Mouse (Mus musculus) ES-Bruce4 (cell line): ENCODE measurements around the gene Dnajb14. TPM values are rescaled to one million over a fixed set of nuclear protein-coding genes. Genes with fewer than 3 reads are reported as not detected.
"Not testable (repeated sequence)": the region's sequence is repeated elsewhere in the genome, so short reads cannot be mapped to it uniquely, and the experiment has no call there.

Experiments
- H3K27ac ChIP-seq: 2 replicates; pipeline ENCODE4 v1.5.1; 2012; ENCODE audit warnings: low read length, inconsistent platforms; ENCODE audit not compliant: insufficient read depth
- H3K27me3 ChIP-seq: 2 replicates; pipeline ENCODE4 v1.6.1; 2012; ENCODE audit warnings: mild to moderate bottlenecking, low read length, inconsistent platforms; ENCODE audit not compliant: control insufficient read depth, poor library complexity, insufficient read depth, severe bottlenecking
- H3K36me3 ChIP-seq: 2 replicates; pipeline ENCODE4 v1.6.1; 2012; ENCODE audit warnings: inconsistent platforms, mild to moderate bottlenecking, low read length, moderate library complexity; ENCODE audit not compliant: control insufficient read depth, poor library complexity, insufficient read depth, severe bottlenecking
- H3K4me1 ChIP-seq: one replicate; pipeline ENCODE4 v1.8.1; 2011; ENCODE audit warnings: low read length; ENCODE audit not compliant: control insufficient read depth, insufficient read depth
- H3K4me3 ChIP-seq: 2 replicates; pipeline ENCODE4 v1.5.1; 2011; ENCODE audit warnings: low read depth, mild to moderate bottlenecking, low read length
- H3K9ac ChIP-seq: 2 replicates; pipeline ENCODE4 v1.6.1; 2012; ENCODE audit warnings: low read depth, mild to moderate bottlenecking, inconsistent platforms; ENCODE audit not compliant: poor library complexity, severe bottlenecking
- H3K9me3 ChIP-seq: replicated peaks from 2 replicates; pipeline ENCODE4 v1.6.1; 2012; ENCODE audit warnings: mild to moderate bottlenecking, low read length, inconsistent platforms; ENCODE audit not compliant: control insufficient read depth, poor library complexity, insufficient read depth, severe bottlenecking
- CTCF ChIP-seq: IDR thresholded peaks from one replicate; pipeline ENCODE4 v1.8.1; 2011; ENCODE audit warnings: low read depth, low read length
- EP300 ChIP-seq: IDR thresholded peaks from 2 replicates; pipeline ENCODE4 v1.6.1; 2011; ENCODE audit warnings: low read depth, low read length; ENCODE audit not compliant: insufficient read depth
- POLR2A ChIP-seq: IDR thresholded peaks from one replicate; pipeline ENCODE4 v1.8.1; 2011; ENCODE audit warnings: low read length; ENCODE audit not compliant: insufficient read depth
- polyA plus RNA-seq: library from polyadenylated mRNA; stranded (reverse); fragments of >200 nt; gene quantifications from 2 replicates; pipeline ENCODE4 v1.2.4, GENCODE M21; 2011; ENCODE audit warnings: low read depth; ENCODE audit not compliant: missing spikeins, insufficient read depth, insufficient read length

The Dnajb14 gene
- polyA plus RNA-seq, 1 experiment = 9.3 TPM

DNA sequence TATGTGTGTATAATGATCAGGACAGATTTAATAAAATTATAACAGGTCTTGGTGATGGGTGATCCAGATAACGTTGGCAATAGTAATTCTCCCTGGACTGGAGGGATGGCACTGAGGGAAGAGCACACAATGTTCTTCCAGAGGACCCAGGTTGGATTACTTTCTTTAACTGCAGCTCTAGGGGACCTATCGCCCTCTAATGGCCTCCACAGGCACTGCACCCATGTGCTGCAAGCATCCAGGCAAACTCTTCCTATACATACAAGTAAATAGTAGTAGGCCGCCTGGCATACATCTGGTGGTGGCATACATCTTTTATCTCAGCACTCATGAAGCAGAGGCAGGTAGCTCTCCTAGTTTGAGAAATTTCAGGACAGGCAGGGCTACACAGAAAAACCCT, 27.7 kb downstream of the Dnajb14 start:
- no peaks in the 10 kb centered on the region for H3K4me1 ChIP-seq
- no peak overlapping the region for H3K27ac ChIP-seq
- TF ChIP-seq CTCF (peak; percentile 82), EP300 (no peak), POLR2A (no peak)
- H3K4me3 ChIP-seq = no peak overlapping the region
- no peaks in the 10 kb centered on the region for H3K27me3 ChIP-seq
- H3K9me3 ChIP-seq = no peaks in the 10 kb centered on the region
- H3K9ac ChIP-seq = no peak overlapping the region
- H3K36me3 ChIP-seq = no peaks in the 10 kb centered on the region

GRCm38 (mm10) chr3:137896386-137896785, 28.9 kb downstream of the Dnajb14 start:
- no peaks in the 10 kb centered on the region for H3K4me1 ChIP-seq
- H3K4me3 ChIP-seq = no peak overlapping the region
- no peak overlapping the region for H3K9ac ChIP-seq
- no peaks in the 10 kb centered on the region for H3K27me3 ChIP-seq
- no peak overlapping the region for H3K27ac ChIP-seq
- TF ChIP-seq EP300 (no peak), POLR2A (no peak), CTCF (no peak)
- no peaks in the 10 kb centered on the region for H3K36me3 ChIP-seq
- H3K9me3 ChIP-seq = no peaks in the 10 kb centered on the region

DNA sequence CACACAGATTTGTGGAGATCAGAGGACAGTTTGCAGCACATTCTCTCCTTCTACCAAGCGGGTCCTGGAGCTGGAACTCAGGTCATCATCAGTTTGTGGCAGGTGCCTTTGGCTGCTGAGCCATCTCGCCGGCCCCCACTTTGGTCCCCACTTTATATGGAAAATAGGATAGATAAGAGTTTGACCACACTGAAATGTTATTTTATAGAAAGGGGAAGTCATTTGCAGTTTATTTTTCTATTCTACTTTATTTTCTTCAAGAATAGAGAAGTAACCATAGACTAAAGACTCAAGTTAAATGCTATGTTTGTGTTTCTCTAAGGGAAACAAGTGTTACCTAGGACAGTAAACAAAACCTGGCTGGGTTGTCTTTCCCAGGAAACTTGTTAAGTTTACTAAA, 29.4 kb downstream of the Dnajb14 start:
- TF ChIP-seq EP300 (no peak), POLR2A (no peak), CTCF (no peak)
- Histone ChIP-seq H3K36me3 (no peaks in the 10 kb centered on the region), H3K27me3 (no peaks in the 10 kb centered on the region), H3K4me1 (no peaks in the 10 kb centered on the region), H3K4me3 (no peak overlapping the region), H3K9me3 (no peaks in the 10 kb centered on the region), H3K27ac (no peak overlapping the region), H3K9ac (no peak overlapping the region)

DNA sequence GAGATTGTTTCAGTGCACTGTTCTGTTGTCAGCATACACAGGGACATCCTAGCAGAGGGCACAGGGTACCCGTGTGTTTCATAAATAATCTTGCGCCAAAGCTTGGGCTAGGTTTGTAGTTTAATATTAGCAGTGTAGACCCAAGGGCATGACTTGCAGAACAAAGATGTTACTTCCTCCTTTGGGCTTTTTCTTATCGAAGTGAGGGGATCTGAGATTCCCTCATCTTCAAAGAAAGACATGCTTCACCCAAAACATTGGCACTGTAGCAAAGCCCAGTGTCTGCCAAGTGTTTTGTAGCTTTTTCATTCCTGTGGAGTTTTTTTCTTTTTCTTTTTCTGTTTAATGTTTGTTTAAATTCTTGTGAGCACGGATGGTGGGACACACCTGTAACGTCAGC, 30.2 kb downstream of the Dnajb14 start:
- Histone ChIP-seq H3K27ac (no peak overlapping the region), H3K36me3 (peaks cover 2% of the 10 kb centered on the region), H3K9me3 (no peaks in the 10 kb centered on the region), H3K9ac (no peak overlapping the region), H3K4me3 (no peak overlapping the region), H3K27me3 (no peaks in the 10 kb centered on the region), H3K4me1 (no peaks in the 10 kb centered on the region)
- TF ChIP-seq POLR2A = no peak
- no peak for TF ChIP-seq EP300
- no peak for TF ChIP-seq CTCF

DNA sequence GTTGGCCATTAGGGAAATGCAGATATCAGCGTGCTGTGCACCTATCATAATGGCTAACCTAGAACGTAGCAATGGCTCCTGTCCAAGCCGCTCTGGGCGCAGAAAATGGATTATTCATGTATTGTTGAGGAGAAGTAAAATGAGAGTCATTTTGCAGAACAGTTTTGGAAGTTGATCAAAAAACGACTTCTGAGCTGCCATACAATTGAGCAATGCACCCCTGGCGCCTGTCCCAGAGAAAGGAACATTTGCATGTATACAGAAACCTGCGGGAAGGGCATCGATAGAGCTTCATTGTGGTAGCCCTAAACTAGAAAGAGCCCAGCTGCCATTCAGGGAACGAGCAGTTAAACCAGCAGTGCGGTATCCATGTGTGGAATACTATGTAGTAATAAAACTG, 32.7 kb downstream of the Dnajb14 start:
- Histone ChIP-seq H3K27ac (no peak overlapping the region), H3K4me3 (no peak overlapping the region), H3K4me1 (no peaks in the 10 kb centered on the region), H3K9ac (no peak overlapping the region), H3K36me3 (peaks cover 2% of the 10 kb centered on the region), H3K9me3 (no peaks in the 10 kb centered on the region), H3K27me3 (no peaks in the 10 kb centered on the region)
- TF ChIP-seq POLR2A (no peak), EP300 (no peak), CTCF (no peak)

DNA sequence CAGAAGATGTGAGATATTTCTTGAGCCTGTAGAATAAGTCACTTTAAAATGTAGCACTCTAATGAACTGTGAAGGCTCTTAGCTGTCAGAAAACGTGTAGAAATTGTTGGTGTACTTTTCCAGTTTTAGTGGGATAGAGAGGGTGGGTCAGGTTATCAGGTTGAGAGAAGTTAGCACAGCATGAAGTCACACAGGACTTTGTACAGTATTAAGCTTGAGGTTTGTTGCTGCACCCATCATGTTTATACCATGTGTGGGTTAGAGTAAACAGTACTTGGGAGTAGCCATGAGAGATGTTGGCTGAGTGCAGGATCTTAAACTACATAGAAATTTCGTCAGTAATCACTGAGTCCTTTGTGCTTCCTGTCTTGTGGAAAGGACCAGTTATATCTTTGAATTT, 45.6 kb downstream of the Dnajb14 start:
- Histone ChIP-seq H3K4me1 (no peaks in the 10 kb centered on the region), H3K27ac (no peak overlapping the region), H3K9ac (no peak overlapping the region), H3K27me3 (no peaks in the 10 kb centered on the region), H3K4me3 (no peak overlapping the region), H3K36me3 (no peaks in the 10 kb centered on the region), H3K9me3 (no peaks in the 10 kb centered on the region)
- no peak for TF ChIP-seq POLR2A
- TF ChIP-seq EP300 = no peak
- TF ChIP-seq CTCF = no peak

- H3K4me1 ChIP-seq, H3K27me3 ChIP-seq, H3K36me3 ChIP-seq, H3K27ac ChIP-seq, H3K4me3 ChIP-seq, H3K9ac ChIP-seq, H3K9me3 ChIP-seq: not testable (repeated sequence)
Measured at GRCm38 (mm10) chr3:137914567-137914966, 47.1 kb downstream of the Dnajb14 start.
